Mouse (Mus musculus): Measurements from ENCODE around the gene Sdhc.
"Not testable (repeated sequence)": the region's sequence is repeated elsewhere in the genome, so short reads cannot be mapped to it uniquely, and the experiment has no call there.

Sdhc gene

DNA sequence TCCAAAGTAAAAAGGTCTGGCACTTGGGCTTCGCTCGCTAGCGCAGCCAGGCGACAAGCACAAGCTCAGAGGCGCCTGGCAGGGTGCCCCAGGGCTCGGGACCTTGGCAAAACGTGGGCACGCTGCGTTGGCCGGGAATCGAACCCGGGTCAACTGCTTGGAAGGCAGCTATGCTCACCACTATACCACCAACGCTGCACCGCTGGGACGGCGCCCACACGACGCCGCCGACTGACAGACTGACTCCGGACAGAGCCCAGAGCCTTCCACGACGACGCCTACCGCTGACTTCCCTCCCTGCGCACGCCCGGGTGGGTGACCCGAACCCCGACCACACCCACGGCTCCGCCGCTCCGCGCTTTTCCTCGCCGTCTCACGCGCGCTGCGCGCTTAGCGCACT, 70.6 kb downstream of the Sdhc start:
- DNase-seq (ENCODE audit: low spot score in 2 of 2) = not testable (repeated sequence)

- not testable (repeated sequence) for DNase-seq (ENCODE audit: low spot score in 2 of 2)
Measured at GRCm38 (mm10) chr1:171079345-171079744, 71.1 kb downstream of the Sdhc start.

DNA sequence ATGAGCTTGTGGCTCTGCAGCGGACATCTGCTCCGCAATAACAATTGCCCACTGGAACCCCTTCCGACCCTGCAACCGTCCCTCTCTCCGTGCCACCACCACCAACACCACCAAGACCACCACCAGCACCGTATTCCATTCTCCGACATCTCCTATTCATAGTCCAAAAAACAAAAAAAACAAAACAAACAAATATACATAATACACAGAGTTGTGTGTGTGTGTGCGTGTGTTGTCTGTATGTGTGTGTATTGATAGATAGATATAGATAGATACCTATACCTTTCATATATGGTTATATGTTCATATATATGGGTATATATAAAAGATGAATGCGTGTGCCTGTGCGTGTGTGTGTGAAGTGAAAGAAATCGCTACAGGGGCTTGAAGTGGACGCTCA, 72.0 kb downstream of the Sdhc start:
- DNase-seq (ENCODE audit: low spot score in 2 of 2) = not testable (repeated sequence)

- DNase-seq (ENCODE audit: low spot score in 2 of 2) = peak in 1 of 2 experiments; percentile 80
Measured at GRCm38 (mm10) chr1:171077955-171078354, 72.4 kb downstream of the Sdhc start.

DNA sequence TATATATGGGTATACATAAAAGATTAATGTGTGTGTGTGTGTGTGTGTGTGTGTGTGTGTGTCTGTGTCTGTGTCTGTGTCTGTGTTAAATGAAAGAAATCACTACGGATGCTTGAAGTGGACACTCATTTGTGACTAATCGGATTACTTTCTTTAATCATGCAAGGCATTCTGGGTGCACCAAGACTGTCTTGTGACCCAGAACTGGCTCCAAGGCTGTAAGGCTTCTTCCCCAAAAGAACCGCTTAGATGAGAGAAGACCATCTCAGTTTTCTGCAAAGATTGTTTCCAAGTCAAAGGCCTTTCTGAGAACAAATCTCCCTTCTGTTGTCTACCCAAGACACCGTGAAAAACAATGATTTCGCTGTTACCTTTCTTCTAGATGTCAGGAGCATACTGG, 73.2 kb downstream of the Sdhc start:
- DNase-seq (ENCODE audit: low spot score in 2 of 2) = not testable (repeated sequence)
